Mouse (Mus musculus) heart, postnatal 14 days (tissue): ENCODE data around the gene Rasgrp2. TPM values are rescaled to one million over a fixed set of nuclear protein-coding genes. Genes with fewer than 3 reads are reported as not detected.
A peak's percentile ranks its signal among the peaks of the same experiment; 100 is the strongest.

Source experiments
- DNase-seq, 2 experiments: peaks; one replicate each; pipeline ENCODE4 v3.0.0; 2021 to 2022
- intact Hi-C: fragments of 180-260 bp; cut with DNase I; formaldehyde crosslinking; loops from one replicate; pipeline ENCODE4 v1.15.1; 2025
- long read RNA-seq, 2 experiments: library from polyadenylated mRNA; stranded (forward); transcript quantifications; one replicate each; pipeline ENCODE4 v2.0.0; 2021
- total RNA-seq, 2 experiments: library from RNA; stranded (reverse); gene quantifications; 2 replicates each; pipeline ENCODE4 v1.2.3; 2021

Gene Rasgrp2
- 10 to 100 TPM; 66.6 to 70.7 TPM for total RNA-seq
- long read RNA-seq, experiment 1, partial matches to known transcripts = 2 of 18 reads
- long read RNA-seq, experiment 1, other reads (novel, unspliced or antisense) = 15 of 18 reads
- long read RNA-seq, experiment 2, partial matches to known transcripts = 5 of 13 reads
- long read RNA-seq, experiment 2, other reads (novel, unspliced or antisense) = 8 of 13 reads

DNA sequence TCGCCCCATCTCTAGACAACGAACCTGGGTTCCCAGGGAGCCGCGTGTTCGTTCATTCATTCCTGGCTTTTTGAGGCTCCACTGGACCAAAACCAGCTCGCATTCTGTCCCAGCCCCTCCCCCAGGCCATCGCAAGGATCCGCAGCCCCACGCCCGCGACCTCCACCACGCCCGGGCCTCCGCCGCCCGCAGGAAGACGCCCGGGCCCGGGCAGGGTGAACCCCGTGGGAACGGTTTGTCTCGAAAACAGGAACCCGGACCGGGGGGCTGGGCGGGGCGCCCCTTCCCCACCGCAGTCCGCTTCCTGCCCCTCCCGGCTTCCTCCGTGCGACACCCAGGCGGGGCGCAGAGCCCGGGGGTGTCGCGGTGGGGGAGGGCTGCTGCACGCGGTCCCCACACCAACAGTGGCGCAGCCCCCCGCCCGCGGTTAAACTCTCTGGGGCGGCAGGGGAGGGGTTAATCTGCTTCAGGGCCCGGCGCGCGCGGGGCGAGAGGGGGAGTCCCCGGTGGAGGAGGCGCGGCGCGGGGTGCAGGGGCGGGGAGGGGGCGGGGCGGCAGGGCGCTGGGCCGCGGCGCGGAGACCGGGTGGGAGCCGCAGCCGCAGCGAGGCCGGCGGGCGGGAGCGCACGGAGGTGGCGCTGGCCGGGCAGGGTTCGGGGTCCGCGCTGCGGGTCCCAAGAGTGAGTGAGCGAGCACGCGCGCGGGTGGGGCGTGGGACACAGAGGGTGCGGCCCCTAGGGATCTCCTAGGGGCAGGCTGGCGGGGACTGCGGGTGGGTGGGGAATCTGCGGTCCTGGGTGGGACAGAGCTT, at the start of gene Rasgrp2:
Gene Rasgrp2, plus strand, starts transcription at position 56 of the 811 bp plus-strand sequence.
- peak; percentile 72 to 85 for DNase-seq
- intact Hi-C loops = loop anchor here (2.0 kb wide), 1 partner anchor 53 kb away; no protein-coding TSS in a partner anchor

DNA sequence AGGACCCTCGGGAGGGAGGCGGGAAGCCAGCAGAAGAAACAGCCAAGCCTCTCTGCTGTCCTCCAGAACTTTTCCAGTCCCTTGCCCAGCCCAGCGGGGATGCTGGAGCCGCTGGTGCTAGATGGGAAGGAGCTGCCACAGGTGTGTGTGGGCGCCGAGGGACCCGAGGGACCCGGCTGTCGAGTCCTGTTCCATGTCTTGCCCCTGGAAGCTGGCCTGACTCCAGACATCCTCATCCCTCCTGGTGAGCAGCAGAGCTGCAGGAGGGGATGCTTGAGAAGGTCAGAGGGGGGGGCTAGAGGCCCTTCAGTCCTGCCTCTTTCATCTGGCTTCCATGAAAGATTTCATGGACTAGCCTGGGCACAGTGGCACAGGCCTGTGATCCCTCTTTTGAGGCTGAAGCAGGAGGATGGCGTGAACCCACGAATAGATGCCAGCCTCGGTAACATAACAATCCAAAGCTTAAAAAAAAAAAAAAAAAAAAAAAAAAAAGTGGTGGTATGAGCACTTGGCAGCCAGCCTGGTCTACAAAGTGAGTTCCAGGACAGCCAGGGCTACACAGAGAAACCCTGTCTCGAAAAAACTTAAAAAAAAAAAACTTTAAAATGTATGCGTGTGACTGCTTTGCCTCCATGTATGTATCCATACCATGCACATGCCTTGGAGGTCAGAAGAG, 47.6 kb upstream of the Rasgrp2 start:
- DNase-seq = no peak
- intact Hi-C loops = no loop called here

DNA sequence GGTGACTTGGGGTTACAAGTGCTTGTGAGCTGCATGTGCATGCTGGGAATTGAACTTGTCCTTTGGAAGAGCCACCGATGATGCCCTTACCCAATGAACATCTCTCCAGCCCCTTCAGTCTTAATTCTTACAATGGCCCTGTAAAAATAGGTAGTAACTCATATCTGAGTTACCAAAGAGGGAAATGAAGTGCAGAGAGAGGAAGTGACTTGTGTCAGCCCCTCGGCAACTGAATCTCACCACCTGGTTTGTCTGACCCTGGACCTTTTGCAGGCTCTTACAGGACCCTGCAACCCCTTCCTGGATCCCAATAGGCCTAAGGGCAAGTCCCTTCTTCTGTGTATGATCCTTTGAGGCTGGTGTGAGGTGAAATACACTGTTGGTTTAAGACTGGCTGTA, 47.0 kb upstream of the Rasgrp2 start:
- intact Hi-C loops = no loop called here
- DNase-seq = no peak

DNA sequence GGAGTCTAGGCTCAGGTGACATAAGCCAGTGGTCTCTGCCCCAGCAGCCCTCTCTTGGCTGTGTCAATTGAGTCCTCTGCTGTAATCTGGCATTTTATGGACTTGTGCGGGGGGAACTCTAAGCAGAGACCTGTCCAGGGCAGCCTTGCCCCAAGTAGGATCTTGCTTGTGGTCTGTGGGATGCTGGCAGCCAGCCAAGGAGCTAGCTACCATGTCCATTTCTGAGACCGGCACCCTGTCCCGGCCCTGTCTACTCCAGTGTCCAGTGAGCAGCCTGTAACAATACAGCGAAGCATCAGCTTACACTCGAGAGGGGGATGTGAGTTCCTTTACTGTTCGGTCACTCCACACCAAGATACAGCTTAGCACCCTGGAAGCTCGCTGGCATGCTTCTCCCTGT, 45.1 kb upstream of the Rasgrp2 start:
- no peak for DNase-seq
- intact Hi-C loops = no loop called here

DNA sequence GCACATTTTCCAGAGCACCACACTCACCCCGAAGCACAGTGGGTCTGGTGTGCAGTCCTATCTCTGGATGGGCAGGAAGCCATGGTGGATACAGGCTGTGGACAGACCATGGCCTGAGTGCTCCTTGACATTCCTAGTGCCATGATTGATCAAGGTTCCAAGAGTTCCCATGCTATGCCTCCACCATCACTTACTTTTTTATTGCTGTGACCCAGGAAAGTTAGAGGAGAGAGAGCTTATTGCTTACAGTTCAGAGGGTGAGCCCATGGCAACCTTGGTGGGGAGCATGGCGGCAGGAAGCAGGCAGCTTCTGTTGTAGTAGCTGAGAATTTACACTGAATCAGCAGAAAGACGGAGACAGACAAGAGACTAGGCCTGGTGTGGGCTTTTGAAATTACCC, 37.8 kb upstream of the Rasgrp2 start:
- intact Hi-C loops = no loop called here

DNA sequence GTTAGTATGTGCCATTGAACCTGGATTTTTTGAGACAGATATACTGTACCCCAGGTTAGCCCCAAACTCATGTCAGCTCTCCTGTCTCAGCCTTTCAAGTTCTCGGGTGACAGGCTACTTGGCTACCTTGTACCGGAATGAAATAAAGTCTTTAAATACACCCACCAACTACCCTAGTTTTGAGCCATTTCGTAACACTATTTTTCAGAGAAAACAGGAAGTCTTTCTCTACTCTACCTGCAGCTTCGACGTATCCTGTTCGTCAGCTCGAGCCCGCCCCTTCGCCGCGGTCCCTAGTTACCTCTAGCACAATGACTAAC, 36.1 kb upstream of the Rasgrp2 start:
- intact Hi-C loops = no loop called here
- no peak for DNase-seq

More for the DNA sequence above, 37.8 kb upstream of the Rasgrp2 start:
- DNase-seq = no peak

DNA sequence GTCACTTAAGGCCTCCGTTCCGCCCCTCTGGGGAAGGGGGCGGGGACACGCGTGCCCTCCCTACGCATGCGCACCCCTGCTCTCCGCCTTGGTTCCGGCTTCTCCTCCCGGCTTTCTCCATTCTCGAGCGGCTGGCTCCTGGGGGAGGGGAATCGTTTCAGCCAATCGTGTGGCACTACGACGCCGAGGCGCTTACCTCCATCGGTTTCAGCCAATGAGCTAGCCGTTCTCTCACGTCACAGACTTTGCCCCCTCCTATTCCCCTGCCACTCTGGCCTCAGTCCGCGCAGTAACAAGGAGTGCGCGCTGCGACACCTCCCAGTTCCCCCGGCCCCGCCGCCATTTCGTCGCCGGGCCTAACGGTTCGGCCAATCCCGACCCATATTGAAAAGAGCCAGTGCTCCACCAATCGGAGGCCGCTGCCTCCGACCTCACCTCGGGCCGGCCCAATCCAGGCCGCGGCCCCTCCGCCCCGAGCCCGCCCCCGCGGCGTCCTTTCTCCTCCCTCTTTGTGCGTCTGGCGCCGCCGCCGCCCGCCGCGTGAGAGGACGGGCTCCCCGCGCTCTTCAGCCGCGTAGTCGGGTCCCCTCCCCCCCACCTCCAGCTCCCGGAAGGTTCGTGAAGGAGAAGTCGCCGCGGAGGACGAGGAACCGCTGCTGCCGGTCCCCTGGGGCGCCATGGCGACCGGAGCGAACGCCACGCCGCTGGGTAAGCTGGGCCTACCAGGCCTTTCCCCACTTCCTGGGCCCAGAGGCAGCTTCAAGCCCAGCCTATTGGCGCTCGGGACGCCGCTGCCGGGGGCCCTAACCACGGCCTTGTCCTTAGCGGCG, 35.5 kb upstream of the Rasgrp2 start, which contains the start of gene Sf1:
Gene Sf1, plus strand, starts transcription at position 280 of the 830 bp plus-strand sequence.
- intact Hi-C loops = no loop called here
- peak; percentile 99 for DNase-seq

DNA sequence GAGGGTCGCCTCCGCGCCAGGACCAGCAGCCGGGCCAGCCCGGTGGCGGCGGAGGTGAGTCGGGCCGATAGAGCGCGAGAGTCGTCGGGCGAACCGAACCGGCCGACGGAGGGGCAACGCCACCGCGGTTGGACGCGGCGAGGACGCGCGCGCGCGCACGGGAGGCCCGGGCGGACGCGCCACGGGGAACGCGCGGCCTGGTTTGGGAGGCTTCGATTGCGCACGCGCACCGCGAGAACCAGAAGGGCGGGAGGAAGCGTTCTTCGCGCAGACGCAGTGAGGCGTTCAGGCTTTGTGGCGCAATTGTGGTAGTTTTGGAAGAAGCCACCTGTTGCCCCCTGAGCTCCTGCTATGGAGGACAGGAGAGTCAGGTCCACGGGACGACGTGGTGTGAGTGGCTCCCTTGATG, 34.8 kb upstream of the Rasgrp2 start:
- peak; percentile 94 to 95 for DNase-seq
- intact Hi-C loops = no loop called here

DNA sequence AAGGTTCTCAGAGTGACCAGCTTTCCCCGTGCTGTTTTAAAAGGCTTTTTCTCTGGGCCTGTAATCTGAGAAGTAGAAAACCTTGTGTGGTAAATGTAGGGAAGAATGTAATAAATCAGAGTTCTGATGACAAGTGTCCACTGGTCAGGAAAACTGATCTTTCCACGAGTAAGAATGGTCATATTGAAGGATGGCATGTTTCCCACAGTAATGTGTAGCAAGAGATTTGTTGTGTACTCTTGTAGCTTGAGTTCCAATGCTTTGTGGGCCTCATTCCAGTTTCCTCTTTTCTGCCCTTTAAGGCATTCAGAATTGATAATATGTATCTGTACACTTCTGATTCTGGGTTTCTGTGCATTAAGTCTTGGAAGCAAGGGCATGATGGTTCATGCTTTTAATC, 34.3 kb upstream of the Rasgrp2 start:
- no peak for DNase-seq
- intact Hi-C loops = no loop called here

DNA sequence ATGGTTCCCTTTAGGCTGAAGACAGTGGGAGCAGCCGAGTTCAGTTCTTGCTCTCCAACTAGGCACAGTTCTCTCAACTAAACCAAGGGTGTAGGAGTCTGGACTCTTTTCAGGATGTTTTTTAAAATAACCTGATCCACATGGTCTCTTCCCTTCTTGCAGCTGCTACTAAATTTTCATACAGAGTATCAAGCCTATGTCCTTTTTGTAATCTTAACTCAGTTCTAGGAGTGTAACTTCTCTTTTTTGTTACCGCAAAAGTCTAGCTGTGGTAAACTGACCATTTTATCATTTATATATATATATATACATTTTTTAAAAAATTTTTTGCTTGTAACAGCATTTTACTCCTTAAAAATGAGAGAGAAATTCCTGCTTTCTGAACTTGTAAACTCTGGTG, 29.0 kb upstream of the Rasgrp2 start:
- intact Hi-C loops = no loop called here

DNA sequence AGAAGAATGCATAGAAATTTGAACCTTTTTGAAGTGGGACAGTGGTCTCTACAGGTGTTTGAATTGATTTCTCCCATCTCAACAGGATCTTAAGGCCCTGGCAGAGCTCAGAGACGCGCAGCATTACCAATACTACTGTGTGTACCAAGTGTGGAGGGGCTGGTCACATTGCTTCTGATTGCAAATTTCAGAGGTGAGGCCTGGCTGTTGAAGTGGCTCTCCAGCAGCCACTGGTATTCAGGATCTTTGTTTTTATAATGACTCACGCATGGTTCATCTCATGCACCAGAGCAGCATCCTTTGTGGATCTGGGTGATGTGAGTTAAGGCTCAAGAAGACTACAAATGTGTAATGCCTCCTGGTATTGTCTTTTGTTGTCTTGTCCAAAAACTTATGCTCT, 26.7 kb upstream of the Rasgrp2 start:
- no peak for DNase-seq
- intact Hi-C loops = no loop called here

More for the DNA sequence above, 29.0 kb upstream of the Rasgrp2 start:
- DNase-seq = no peak

DNA sequence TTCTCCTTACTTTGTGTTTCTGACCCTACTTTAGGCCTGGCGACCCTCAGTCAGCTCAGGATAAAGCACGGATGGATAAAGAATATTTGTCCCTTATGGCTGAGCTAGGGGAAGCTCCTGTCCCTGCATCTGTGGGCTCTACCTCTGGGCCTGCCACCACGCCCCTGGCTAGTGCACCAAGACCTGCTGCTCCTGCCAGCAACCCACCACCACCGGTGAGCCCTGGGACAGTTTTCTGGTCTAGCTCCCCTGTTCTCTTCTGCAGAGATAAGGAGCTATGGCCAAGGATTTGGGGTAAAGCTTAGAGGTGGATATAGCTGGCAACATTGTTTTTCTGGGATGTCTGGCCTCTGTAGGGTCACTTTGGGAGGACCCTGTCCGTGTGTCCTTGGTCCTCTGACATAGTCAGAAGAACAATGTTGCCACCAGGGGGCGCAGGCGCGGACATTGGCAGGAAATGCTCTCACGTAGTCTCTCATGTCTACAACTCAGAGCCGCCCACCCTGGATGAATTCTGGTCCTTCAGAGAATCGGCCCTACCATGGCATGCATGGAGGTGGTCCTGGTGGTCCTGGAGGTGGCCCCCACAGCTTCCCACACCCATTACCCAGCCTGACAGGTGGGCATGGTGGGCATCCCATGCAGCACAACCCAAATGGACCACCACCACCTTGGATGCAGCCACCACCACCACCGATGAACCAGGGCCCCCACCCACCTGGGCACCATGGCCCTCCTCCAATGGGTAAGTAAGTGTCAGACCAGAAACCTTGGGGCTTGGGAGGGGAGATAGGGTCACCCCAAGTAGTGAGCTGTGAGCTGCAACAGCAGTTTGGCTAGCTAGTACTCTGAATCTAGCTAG, 25.4 kb upstream of the Rasgrp2 start:
- intact Hi-C loops = no loop called here
- DNase-seq = peak; percentile 88 to 94

DNA sequence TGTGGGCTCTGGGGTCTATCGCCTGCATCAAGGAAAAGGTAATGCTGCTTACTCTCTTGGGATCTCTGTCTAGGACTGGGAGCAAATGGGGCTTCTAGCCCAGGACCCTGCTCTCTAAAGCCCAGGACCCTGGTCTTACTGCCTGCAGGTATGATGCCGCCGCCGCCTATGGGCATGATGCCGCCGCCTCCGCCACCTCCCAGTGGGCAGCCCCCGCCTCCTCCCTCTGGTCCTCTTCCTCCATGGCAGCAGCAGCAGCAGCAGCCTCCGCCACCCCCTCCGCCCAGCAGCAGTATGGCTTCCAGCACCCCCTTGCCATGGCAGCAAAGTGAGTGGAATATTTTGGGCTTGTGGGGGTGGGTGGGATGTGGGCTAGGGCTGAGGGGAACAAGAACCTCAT, 24.6 kb upstream of the Rasgrp2 start:
- intact Hi-C loops = no loop called here
- no peak for DNase-seq

DNA sequence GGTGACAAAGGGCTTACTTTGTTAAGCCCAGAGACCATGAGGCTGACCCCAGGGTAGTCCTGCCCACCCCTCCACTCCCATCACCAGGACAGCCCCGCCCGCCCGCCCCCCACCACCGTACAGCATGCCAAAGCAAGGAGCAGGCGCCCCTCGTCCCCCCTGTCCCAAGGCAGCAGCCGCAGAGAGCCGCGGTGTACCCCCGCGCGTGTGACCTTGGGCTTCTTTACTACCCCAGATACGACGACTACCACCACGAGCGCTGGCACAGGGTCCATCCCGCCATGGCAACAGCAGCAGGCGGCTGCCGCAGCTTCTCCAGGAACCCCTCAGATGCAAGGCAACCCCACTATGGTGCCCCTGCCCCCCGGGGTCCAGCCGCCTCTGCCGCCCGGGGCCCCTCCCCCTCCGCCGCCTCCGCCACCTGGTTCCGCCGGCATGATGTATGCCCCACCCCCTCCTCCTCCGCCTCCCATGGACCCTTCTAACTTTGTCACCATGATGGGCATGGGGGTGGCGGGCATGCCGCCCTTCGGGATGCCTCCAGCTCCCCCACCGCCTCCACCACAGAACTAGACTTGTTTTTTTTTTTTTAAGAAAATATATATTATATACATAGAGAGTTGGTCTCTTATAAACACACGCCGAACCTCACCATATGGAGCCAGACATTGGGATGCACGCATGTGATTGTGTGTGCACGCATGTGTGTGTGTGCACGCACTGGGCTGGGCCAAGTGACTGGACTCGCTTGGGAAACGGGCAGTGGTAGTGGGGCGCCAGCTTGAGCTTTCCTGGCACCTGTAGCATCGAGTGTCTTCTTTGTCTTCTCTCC, 23.5 kb upstream of the Rasgrp2 start:
- DNase-seq = no peak
- intact Hi-C loops = loop anchor here (2.0 kb wide), 1 partner anchor 77 kb away; no protein-coding TSS in a partner anchor

DNA sequence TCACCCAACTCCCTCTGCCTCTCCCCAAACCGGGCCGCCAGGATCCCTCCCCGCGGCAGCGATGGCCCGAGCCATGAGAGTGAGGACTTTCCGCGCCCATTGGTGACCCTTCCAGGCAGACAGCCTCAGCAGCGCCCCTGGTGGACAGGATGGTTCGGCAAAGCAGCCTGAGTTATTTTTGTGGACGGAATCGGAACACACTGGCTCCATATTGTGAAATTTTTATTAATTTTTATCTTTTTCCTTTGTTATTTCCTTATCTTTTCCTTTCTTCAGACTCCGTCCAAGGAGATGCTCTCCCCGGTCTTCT, 22.9 kb upstream of the Rasgrp2 start:
- intact Hi-C loops = loop anchor here (2.0 kb wide), 1 partner anchor 77 kb away; no protein-coding TSS in a partner anchor

DNA sequence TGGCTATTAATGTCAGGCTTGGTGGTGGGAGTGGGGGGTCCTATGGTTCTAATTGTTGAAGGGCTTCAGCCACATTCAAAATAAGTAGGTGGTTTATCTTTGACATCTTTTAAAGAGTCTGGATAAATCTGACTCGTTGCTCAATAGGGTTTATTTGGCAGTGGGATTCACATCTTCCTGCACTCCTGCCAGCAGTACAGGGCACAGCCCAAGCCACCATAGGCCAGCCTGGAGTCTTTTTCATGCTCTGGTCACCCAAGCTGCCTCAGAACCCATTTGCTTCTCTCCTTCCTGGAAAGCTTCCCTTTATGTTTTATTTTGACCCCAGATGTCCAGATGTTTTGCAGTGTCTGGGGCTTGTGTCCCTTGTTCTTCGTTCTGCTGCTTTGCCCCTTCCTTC, 22.5 kb upstream of the Rasgrp2 start:
- intact Hi-C loops = loop anchor here (2.0 kb wide), 1 partner anchor 76 kb away; no protein-coding TSS in a partner anchor

More for the DNA sequence above, 22.9 kb upstream of the Rasgrp2 start:
- DNase-seq = peak; percentile 62 to 80

DNA sequence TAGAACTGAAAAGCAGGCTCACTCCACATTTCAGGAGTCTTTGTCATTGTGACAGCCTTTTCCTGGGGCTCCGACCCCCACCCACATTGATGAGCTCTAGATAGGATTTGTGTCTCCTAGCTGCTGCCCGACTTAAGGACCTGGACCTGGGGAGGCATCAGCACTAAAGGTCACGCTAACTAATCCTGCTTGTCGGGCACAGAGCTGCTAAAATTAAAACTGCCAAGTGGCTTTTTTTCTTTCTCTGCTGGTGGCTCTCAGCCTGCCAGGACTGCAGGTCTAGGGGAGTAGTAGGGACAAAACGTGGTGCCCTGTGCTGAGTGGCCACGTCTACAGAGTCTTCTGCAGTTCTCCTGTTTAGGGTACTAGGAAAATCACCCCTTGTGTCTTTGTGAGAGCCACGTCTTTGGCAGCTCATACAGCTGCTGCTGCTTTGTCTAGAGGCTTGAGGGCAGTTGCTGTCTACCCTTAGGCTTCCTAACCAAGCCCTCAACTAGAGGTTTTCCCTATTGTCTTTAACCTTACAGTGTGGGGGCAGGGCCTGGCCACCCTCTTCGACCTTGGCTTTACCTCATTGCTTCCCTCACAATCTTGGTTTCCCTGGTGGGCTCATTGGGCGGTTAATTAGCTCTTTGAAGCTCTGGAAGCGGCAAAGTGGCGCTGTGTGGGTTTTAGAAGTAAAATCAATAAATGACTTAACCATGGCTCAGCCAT, 21.7 kb upstream of the Rasgrp2 start:
- no peak for DNase-seq
- intact Hi-C loops = loop anchor here (2.0 kb wide), 1 partner anchor 75 kb away; no protein-coding TSS in a partner anchor

More for the DNA sequence above, 22.5 kb upstream of the Rasgrp2 start:
- DNase-seq = no peak
